Mouse (Mus musculus) MEL (cell line): ENCODE data around the gene Chst13. TPM values are rescaled to one million over a fixed set of nuclear protein-coding genes. Genes with fewer than 3 reads are reported as not detected.

ENCODE experiments used
- DNase-seq: peaks from one replicate; pipeline ENCODE4 v3.0.0; 2011; ENCODE audit warnings: low read depth, low spot score
- H3K27ac ChIP-seq: 2 replicates; pipeline ENCODE4 v1.5.1; 2012; ENCODE audit warnings: low read depth, mild to moderate bottlenecking, control low read depth, low read length, moderate library complexity; ENCODE audit not compliant: control insufficient read depth
- H3K27me3 ChIP-seq, 2 experiments: fragments of 150-350 bp in 1 of 2; sonication (generic) in 1 of 2; 2 replicates each; pipeline ENCODE4 v1.6.1; 2012; ENCODE audit warnings: low read length in 2 of 2, mild to moderate bottlenecking in 2 of 2, improper control_type of control experiment in 1 of 2, moderate library complexity in 1 of 2; ENCODE audit not compliant: insufficient read depth in 2 of 2, control insufficient read depth in 1 of 2
- H3K36me3 ChIP-seq, 2 experiments: 2 replicates each; pipeline ENCODE4 v1.6.1; 2012 to 2014; ENCODE audit warnings: low read length in 2 of 2, improper control_type of control experiment in 1 of 2, inconsistent platforms in 1 of 2, mild to moderate bottlenecking in 1 of 2; ENCODE audit not compliant: insufficient read depth in 2 of 2, control insufficient read depth in 1 of 2
- H3K4me1 ChIP-seq, 2 experiments: fragments of 150-350 bp in 1 of 2; sonication (generic) in 1 of 2; 2 replicates each; pipeline ENCODE4 v1.6.1; 2012; ENCODE audit warnings: low read length in 2 of 2, improper control_type of control experiment in 1 of 2, mild to moderate bottlenecking in 1 of 2; ENCODE audit not compliant: insufficient read depth in 2 of 2, control insufficient read depth in 1 of 2
- H3K4me3 ChIP-seq, 2 experiments: fragments of 150-350 bp in 1 of 2; sonication (generic) in 1 of 2; 2 replicates each; pipeline ENCODE4 v1.5.1; 2012; ENCODE audit warnings: low read depth in 2 of 2, low read length in 2 of 2, mild to moderate bottlenecking in 2 of 2, moderate library complexity in 2 of 2, control low read depth in 1 of 2, improper control_type of control experiment in 1 of 2; ENCODE audit not compliant: control insufficient read depth in 1 of 2, insufficient read depth in 1 of 2
- H3K79me2 ChIP-seq: 2 replicates; pipeline ENCODE4 v1.6.1; 2012; ENCODE audit warnings: mild to moderate bottlenecking, low read length, moderate library complexity; ENCODE audit not compliant: control insufficient read depth, poor library complexity, insufficient read depth
- H3K9ac ChIP-seq: 2 replicates; pipeline ENCODE4 v1.6.1; 2012; ENCODE audit warnings: low read depth, mild to moderate bottlenecking, control low read depth, low read length, moderate library complexity; ENCODE audit not compliant: control insufficient read depth, poor library complexity, severe bottlenecking
- H3K9me3 ChIP-seq: fragments of 150-350 bp; sonication (generic); replicated peaks from 2 replicates; pipeline ENCODE4 v1.6.1; 2012; ENCODE audit warnings: mild to moderate bottlenecking, low read length, improper control_type of control experiment, moderate library complexity; ENCODE audit not compliant: insufficient read depth
- CHD1 ChIP-seq: IDR thresholded peaks from 2 replicates; pipeline ENCODE4 v1.6.1; 2012; ENCODE audit warnings: low read depth, mild to moderate bottlenecking, inconsistent platforms, low read length, improper control_type of control experiment
- CHD2 ChIP-seq: IDR thresholded peaks from 2 replicates; pipeline ENCODE4 v1.6.1; 2011; ENCODE audit warnings: low read length, improper control_type of control experiment
- ELF1 ChIP-seq: IDR thresholded peaks from 2 replicates; pipeline ENCODE4 v1.6.1; 2014; ENCODE audit warnings: low read depth, mild to moderate bottlenecking, inconsistent platforms, low read length, improper control_type of control experiment, moderate library complexity
- ETS1 ChIP-seq: IDR thresholded peaks from 2 replicates; pipeline ENCODE4 v1.6.1; 2012; ENCODE audit warnings: low read depth, mild to moderate bottlenecking, inconsistent platforms, low read length, improper control_type of control experiment, moderate library complexity
- GABPA ChIP-seq: IDR thresholded peaks from 2 replicates; pipeline ENCODE4 v1.6.1; 2012; ENCODE audit warnings: low read depth, mild to moderate bottlenecking, inconsistent platforms, low read length, improper control_type of control experiment, moderate library complexity
- GATA1 ChIP-seq: IDR thresholded peaks from 2 replicates; pipeline ENCODE4 v1.6.1; 2011; ENCODE audit warnings: low read depth, low read length, improper control_type of control experiment
- HCFC1 ChIP-seq: IDR thresholded peaks from 2 replicates; pipeline ENCODE4 v1.6.1; 2012; ENCODE audit warnings: low read depth, mild to moderate bottlenecking, inconsistent platforms, low read length, improper control_type of control experiment, moderate library complexity
- JUND ChIP-seq: IDR thresholded peaks from 2 replicates; pipeline ENCODE4 v1.6.1; 2011; ENCODE audit warnings: low read depth, mild to moderate bottlenecking, improper control_type of control experiment, low read length
- KAT2A ChIP-seq: conservative IDR thresholded peaks from 2 replicates; pipeline ENCODE4 v1.6.1; 2012; ENCODE audit warnings: low read depth, low read length, improper control_type of control experiment, inconsistent platforms
- MAFK ChIP-seq: IDR thresholded peaks from 2 replicates; pipeline ENCODE4 v1.6.1; 2011; ENCODE audit warnings: low read depth, mild to moderate bottlenecking, low read length, improper control_type of control experiment, borderline replicate concordance
- MAX ChIP-seq: IDR thresholded peaks from 2 replicates; pipeline ENCODE4 v1.6.1; 2011; ENCODE audit warnings: low read length, improper control_type of control experiment
- MXI1 ChIP-seq: IDR thresholded peaks from 2 replicates; pipeline ENCODE4 v1.6.1; 2011; ENCODE audit warnings: mild to moderate bottlenecking, low read depth, low read length, improper control_type of control experiment
- MYB ChIP-seq: IDR thresholded peaks from 2 replicates; pipeline ENCODE4 v1.6.1; 2011; ENCODE audit warnings: mild to moderate bottlenecking, low read depth, low read length, improper control_type of control experiment
- MYC ChIP-seq: IDR thresholded peaks from 2 replicates; pipeline ENCODE4 v1.6.1; 2011; ENCODE audit warnings: low read depth, mild to moderate bottlenecking, low read length, improper control_type of control experiment, moderate library complexity
- NELFE ChIP-seq: IDR thresholded peaks from 2 replicates; pipeline ENCODE4 v1.6.1; 2011; ENCODE audit warnings: low read depth, low read length, improper control_type of control experiment
- POLR2A ChIP-seq, 2 experiments: IDR thresholded peaks; 2 replicates each; pipeline ENCODE4 v1.6.1; 2011 to 2012; ENCODE audit warnings: low read length in 2 of 2, mild to moderate bottlenecking in 2 of 2, control low read depth in 1 of 2, improper control_type of control experiment in 1 of 2, low read depth in 1 of 2, moderate library complexity in 1 of 2; ENCODE audit not compliant: control insufficient read depth in 1 of 2, insufficient read depth in 1 of 2, poor library complexity in 1 of 2
- POLR2AphosphoS2 ChIP-seq: IDR thresholded peaks from 2 replicates; pipeline ENCODE4 v1.6.1; 2011; ENCODE audit warnings: low read length, improper control_type of control experiment
- RCOR1 ChIP-seq: IDR thresholded peaks from 2 replicates; pipeline ENCODE4 v1.6.1; 2012; ENCODE audit warnings: low read depth, mild to moderate bottlenecking, inconsistent platforms, low read length, improper control_type of control experiment
- SMC3 ChIP-seq: IDR thresholded peaks from 2 replicates; pipeline ENCODE4 v1.6.1; 2011; ENCODE audit warnings: low read depth, low read length, improper control_type of control experiment
- TAL1 ChIP-seq: IDR thresholded peaks from 2 replicates; pipeline ENCODE4 v1.6.1; 2012; ENCODE audit warnings: mild to moderate bottlenecking, inconsistent platforms, low read length, moderate library complexity, mixed read lengths
- TBP ChIP-seq: IDR thresholded peaks from 2 replicates; pipeline ENCODE4 v1.8.0; 2011; ENCODE audit warnings: low read depth, low read length, improper control_type of control experiment
- TCF12 ChIP-seq: IDR thresholded peaks from 2 replicates; pipeline ENCODE4 v1.6.1; 2014; ENCODE audit warnings: low read depth, mild to moderate bottlenecking, inconsistent platforms, low read length, improper control_type of control experiment, moderate library complexity
- USF1 ChIP-seq: IDR thresholded peaks from 2 replicates; pipeline ENCODE4 v1.6.1; 2014; ENCODE audit warnings: low read depth, mild to moderate bottlenecking, inconsistent platforms, low read length, improper control_type of control experiment, moderate library complexity
- ZC3H11A ChIP-seq: IDR thresholded peaks from 2 replicates; pipeline ENCODE4 v1.6.1; 2012; ENCODE audit warnings: low read depth, mild to moderate bottlenecking, inconsistent platforms, low read length, improper control_type of control experiment
- ZKSCAN1 ChIP-seq: IDR thresholded peaks from 2 replicates; pipeline ENCODE4 v1.6.1; 2012; ENCODE audit warnings: low read depth, mild to moderate bottlenecking, inconsistent platforms, low read length, improper control_type of control experiment, moderate library complexity
- ZMIZ1 ChIP-seq: IDR thresholded peaks from 2 replicates; pipeline ENCODE4 v1.6.1; 2012; ENCODE audit warnings: low read depth, mild to moderate bottlenecking, inconsistent platforms, low read length, improper control_type of control experiment, moderate library complexity
- polyA plus RNA-seq, 2 experiments: library from polyadenylated mRNA; stranded (reverse) in 1 of 2; unstranded in 1 of 2; fragments of >175 nt in 1 of 2; fragments of >200 nt in 1 of 2; gene quantifications; 2 replicates each; pipeline versions ENCODE4 v1.2.1 to v1.2.4; 2012; ENCODE audit warnings: low replicate concordance in 2 of 2, low read depth in 1 of 2; ENCODE audit not compliant: insufficient read length in 2 of 2, insufficient read depth in 1 of 2, missing spikeins in 1 of 2
- total RNA-seq: library from RNA; depleted of rRNA; stranded (reverse); fragments of 300-350 nt; gene quantifications from 2 replicates; pipeline ENCODE4 v1.2.3, GENCODE M21; 2012

The Chst13 gene
- total and polyA plus RNA-seq, 3 experiments = not detected

DNA sequence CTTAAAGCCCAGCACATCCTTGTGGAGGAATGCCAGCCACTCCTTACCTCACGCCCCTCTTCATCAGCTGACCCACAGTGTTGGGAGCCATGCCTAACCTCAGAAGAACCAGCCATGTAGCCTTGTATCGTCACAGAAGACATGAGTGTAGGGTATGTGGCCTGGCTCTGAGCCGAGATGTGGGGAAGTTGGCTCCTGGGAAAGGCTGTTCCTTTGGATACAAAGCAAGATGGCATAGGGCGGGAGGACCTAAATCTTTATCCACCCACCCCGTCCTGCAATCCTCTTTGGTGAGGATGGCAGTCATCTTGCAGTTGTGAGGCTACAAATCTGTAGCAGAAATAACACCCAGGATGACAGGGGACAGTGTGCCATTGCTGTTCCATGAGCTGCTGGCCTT is 9.0 kb downstream of the Chst13 start:
- no peak overlapping the region for H3K27ac ChIP-seq
- no peaks in the 10 kb centered on the region for H3K79me2 ChIP-seq
- no peaks in the 10 kb centered on the region for H3K9me3 ChIP-seq
- no peaks in the 10 kb centered on the region for H3K27me3 ChIP-seq
- no peaks in the 10 kb centered on the region for H3K4me1 ChIP-seq
- TF ChIP-seq MAFK (no peak), CHD1 (no peak), MXI1 (no peak), ELF1 (no peak), JUND (no peak), MAX (no peak), GABPA (no peak), USF1 (no peak), ZC3H11A (no peak), MYB (no peak), RCOR1 (no peak), TCF12 (no peak), KAT2A (no peak), ZKSCAN1 (no peak), MYC (no peak), POLR2AphosphoS2 (no peak), HCFC1 (no peak), TBP (no peak)
- no peaks in the 10 kb centered on the region for H3K36me3 ChIP-seq
- no peak overlapping the region for H3K9ac ChIP-seq
- DNase-seq = no peak
- H3K4me3 ChIP-seq = no peak overlapping the region

DNA sequence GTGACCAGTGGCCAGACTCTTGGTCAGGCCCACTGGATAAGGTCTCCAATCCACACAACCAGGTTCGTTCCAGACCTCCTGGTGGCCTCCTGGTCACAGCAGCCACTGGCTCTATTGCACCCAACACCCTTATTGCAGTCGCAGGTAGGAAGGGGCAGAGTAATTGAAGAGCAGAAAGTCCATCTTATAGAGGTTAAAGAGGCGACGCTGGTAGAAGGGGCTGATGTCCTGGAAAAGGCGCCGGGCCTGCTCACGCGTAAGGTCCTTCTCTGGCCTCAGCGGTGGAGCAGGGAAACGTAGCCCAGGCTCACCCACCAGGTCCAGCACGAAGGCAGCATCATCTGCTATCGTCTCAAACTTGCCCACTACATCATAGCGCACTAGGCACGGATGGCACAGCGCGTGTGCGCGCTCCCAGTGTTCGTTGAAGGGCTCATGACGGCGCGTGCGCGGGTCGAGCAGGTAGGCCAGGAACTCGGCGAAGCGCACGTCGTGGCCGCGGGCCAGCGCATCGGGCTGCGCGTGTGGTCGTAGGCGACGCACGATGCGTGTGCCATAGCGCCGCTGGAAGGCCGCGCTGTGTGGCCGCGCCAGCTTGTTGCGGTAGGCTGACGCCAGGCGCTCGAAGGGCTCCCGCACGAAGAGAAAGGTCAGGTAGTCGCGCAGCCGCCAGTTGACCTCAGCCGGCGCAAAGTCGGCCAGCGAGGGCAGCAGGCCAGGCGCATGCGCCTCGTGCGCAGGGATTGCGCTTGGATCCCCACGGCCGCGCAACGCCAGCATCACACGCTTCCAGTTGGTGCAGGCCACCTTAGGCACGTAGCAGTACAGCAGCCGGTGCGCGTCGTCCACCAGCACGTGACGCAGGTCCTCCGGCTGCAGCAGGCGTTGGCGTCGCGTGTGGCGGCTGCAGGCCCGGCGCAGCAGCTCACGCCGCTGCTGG is 15.9 kb downstream of the Chst13 start:
- Histone ChIP-seq H3K27me3 (no peaks in the 10 kb centered on the region), H3K27ac (no peak overlapping the region)
- TF ChIP-seq MAX (no peak), ELF1 (no peak), CHD2 (no peak), SMC3 (no peak), TAL1 (no peak), MYC (no peak), GABPA (no peak), MXI1 (no peak), GATA1 (no peak), ETS1 (no peak), POLR2A (IDR thresholded peaks at IDR 0.05; ENCODE audit: control insufficient read depth in 1 of 2, insufficient read depth in 1 of 2, low read depth in 1 of 2, low read length in 2 of 2, poor library complexity in 1 of 2) (no peak), NELFE (no peak), ZMIZ1 (no peak), ZKSCAN1 (no peak), USF1 (no peak), MAFK (no peak), CHD1 (no peak), HCFC1 (no peak)
- TF ChIP-seq, all 39 proteins: peak for 0
- Histone ChIP-seq H3K9ac (no peak overlapping the region), H3K9me3 (no peaks in the 10 kb centered on the region), H3K4me3 (no peak overlapping the region), H3K79me2 (no peaks in the 10 kb centered on the region), H3K4me1 (no peaks in the 10 kb centered on the region), H3K36me3 (no peaks in the 10 kb centered on the region)
- DNase-seq = no peak
